Mouse (Mus musculus): ENCODE measurements at regions not wholly inside any gene's neighbourhood (a gene's known extent, or its start where the extent isn't known, plus 50 kb on each side); places are given as distances from the start of the nearest gene placed in this dataset.

DNA sequence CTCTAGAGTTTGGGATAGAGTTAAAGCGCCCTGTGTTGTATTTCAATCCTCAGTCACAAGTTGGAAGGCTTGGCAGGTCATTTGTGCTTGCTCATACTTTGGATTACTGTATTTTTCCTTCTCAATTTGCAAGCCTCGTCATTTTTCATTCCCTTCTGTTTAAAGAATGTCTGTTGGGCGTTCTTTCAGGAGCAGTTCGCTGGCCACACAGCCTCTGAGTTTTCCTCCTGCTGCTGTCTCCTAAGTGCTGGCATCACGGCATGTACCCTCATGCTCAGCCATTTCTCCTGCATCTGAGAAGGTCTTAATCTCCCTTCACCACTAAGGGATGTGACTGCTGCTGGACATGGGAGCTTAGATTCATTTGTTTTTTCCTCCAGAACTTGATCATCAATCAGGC is 146.0 kb upstream of the Lpp start:
- no peaks in the 10 kb centered on the region for H3K27me3 ChIP-seq
- H3K4me3 ChIP-seq, result no peak overlapping the region
- H3K36me3 ChIP-seq, result no peaks in the 10 kb centered on the region
- H3K27ac ChIP-seq (replicated peaks), result no peak overlapping the region
- no peaks in the 10 kb centered on the region for H3K9me3 ChIP-seq
- no peak overlapping the region for H3K9ac ChIP-seq
- H3K4me1 ChIP-seq (replicated peaks), result no peaks in the 10 kb centered on the region
- H3K4me2 ChIP-seq, result no peak overlapping the region
- 79% methylated on average over 5 of the region's 5 CpGs for WGBS
- no peak for ATAC-seq (ENCODE audit: low read depth)

DNA sequence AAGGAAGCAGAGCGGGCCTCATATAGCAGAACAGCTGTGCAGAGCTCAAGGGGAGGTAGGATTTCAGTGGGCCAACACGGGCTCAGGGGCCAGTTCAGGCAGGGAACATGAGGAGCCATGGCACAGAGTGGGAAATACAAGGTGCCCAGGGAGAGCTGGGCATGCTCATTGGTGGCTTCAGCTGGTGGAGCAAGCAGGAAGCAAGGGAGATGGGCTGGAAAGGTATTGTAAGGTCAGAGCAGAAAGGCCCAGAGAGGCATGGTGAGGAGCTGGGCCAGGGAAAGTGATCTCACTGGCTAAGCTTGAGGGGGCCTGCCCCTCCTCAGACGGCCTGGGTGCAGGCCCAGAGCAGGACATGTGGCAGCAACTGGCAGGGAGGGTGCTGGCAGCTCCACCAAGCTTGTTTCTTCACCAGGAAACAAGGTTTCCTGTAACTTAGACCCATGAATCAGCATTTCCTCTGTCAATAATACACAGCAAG is 155.2 kb upstream of the Lpp start:
- H3K36me3 ChIP-seq, result no peaks in the 10 kb centered on the region
- H3K4me3 ChIP-seq, result no peak overlapping the region
- H3K4me1 ChIP-seq (replicated peaks), result no peaks in the 10 kb centered on the region
- no peak overlapping the region for H3K4me2 ChIP-seq
- 77% methylated on average over 3 of the region's 3 CpGs for WGBS
- H3K9ac ChIP-seq, result no peak overlapping the region
- ATAC-seq (ENCODE audit: low read depth), result no peak
- H3K9me3 ChIP-seq, result no peaks in the 10 kb centered on the region
- no peak overlapping the region for H3K27ac ChIP-seq (replicated peaks)
- H3K27me3 ChIP-seq, result no peaks in the 10 kb centered on the region

GRCm38 (mm10) chr16:24237425-24237824 is 155.9 kb upstream of the Lpp start:
- WGBS, result 93% methylated on average over 3 of the region's 3 CpGs

DNA sequence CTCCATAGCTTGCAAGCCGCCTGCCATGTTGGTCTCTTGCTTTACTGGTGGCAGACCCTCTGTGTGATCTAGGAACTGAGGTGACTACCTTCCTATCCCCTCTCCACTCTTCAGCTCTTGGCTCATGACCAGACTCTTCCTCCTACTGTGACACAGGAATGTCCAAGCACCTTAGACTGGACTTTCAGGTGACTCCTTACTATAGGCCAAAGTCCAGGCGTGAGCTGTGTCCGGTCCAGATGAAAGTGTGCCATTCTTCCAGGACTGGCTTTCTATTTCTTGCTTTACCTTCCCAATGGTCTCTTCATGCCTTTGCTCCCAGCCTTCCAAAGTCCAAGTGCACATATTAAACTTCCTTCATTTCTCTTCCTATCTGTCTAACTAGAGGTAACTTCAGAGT is 156.3 kb upstream of the Lpp start:
- Histone ChIP-seq H3K9ac (no peak overlapping the region), H3K27ac (replicated peaks) (no peak overlapping the region), H3K4me2 (no peak overlapping the region), H3K4me3 (no peak overlapping the region), H3K4me1 (replicated peaks) (no peaks in the 10 kb centered on the region), H3K27me3 (no peaks in the 10 kb centered on the region), H3K9me3 (no peaks in the 10 kb centered on the region), H3K36me3 (no peaks in the 10 kb centered on the region)
- 87% methylated on average over 3 of the region's 3 CpGs for WGBS
- no peak for ATAC-seq (ENCODE audit: low read depth)

More at GRCm38 (mm10) chr16:24237425-24237824, 155.9 kb upstream of the Lpp start:
- Histone ChIP-seq H3K9me3 (no peaks in the 10 kb centered on the region), H3K4me3 (no peak overlapping the region), H3K27ac (replicated peaks) (no peak overlapping the region), H3K36me3 (no peaks in the 10 kb centered on the region), H3K27me3 (no peaks in the 10 kb centered on the region), H3K9ac (no peak overlapping the region), H3K4me2 (no peak overlapping the region), H3K4me1 (replicated peaks) (no peaks in the 10 kb centered on the region)
- no peak for ATAC-seq (ENCODE audit: low read depth)

GRCm38 (mm10) chr16:24236511-24236910 is 156.8 kb upstream of the Lpp start:
- H3K27ac ChIP-seq (replicated peaks), result no peak overlapping the region
- H3K9ac ChIP-seq, result no peak overlapping the region
- no peaks in the 10 kb centered on the region for H3K9me3 ChIP-seq
- no peaks in the 10 kb centered on the region for H3K36me3 ChIP-seq
- no peak overlapping the region for H3K4me3 ChIP-seq
- H3K4me1 ChIP-seq (replicated peaks), result no peaks in the 10 kb centered on the region; the same call in 1 of the 2 replicates
- ATAC-seq (ENCODE audit: low read depth), result no peak
- H3K27me3 ChIP-seq, result no peaks in the 10 kb centered on the region
- no peak overlapping the region for H3K4me2 ChIP-seq
- WGBS, result 77% methylated on average over 3 of the region's 3 CpGs

- ATAC-seq (ENCODE audit: low read depth), result no peak
- Histone ChIP-seq H3K4me3 (no peak overlapping the region), H3K27ac (replicated peaks) (no peak overlapping the region), H3K4me2 (no peak overlapping the region), H3K36me3 (no peaks in the 10 kb centered on the region), H3K9ac (no peak overlapping the region), H3K9me3 (no peaks in the 10 kb centered on the region), H3K27me3 (no peaks in the 10 kb centered on the region), H3K4me1 (replicated peaks) (peaks cover 3% of the 10 kb centered on the region)
- 76% methylated on average over 11 of the region's 11 CpGs for whole genome bisulfite sequencing
Measured at GRCm38 (mm10) chr16:24234795-24235194, 158.5 kb upstream of the Lpp start.

DNA sequence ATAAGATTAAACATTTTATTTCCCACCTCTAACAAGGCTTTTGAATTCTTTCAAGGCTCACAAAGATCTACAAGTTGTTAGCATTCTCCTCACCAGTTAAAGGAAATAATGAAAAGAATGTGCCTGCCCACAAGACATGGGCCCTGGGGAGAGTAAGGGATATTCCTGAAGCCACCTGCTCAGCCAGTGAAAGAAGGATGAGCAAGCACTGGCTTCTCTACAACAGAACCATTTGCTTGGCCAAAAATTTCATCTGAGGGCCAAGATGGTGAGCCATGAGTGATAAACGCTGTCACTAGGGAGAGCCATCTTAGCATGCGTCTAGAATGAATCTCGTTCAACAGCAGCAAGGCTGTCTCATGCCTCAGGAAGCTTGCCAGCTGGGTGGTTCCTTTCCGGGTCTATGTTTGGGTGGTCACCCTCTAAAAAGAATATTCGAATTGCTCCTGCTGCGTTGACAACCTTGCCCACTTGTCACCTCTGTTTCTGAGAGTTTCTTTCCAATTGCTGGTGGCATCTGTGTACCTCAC is 161.2 kb upstream of the Lpp start:
- no peak for ATAC-seq (ENCODE audit: low read depth)
- Histone ChIP-seq H3K9me3 (no peaks in the 10 kb centered on the region), H3K27me3 (no peaks in the 10 kb centered on the region), H3K27ac (replicated peaks) (no peak overlapping the region), H3K4me3 (no peak overlapping the region), H3K4me1 (replicated peaks) (peaks cover 11% of the 10 kb centered on the region), H3K36me3 (no peaks in the 10 kb centered on the region), H3K9ac (no peak overlapping the region), H3K4me2 (no peak overlapping the region)
- WGBS, result 88% methylated on average over 6 of the region's 6 CpGs

- no peaks in the 10 kb centered on the region for H3K9me3 ChIP-seq
- H3K27me3 ChIP-seq, result no peaks in the 10 kb centered on the region
- H3K4me1 ChIP-seq (replicated peaks), result peaks cover 11% of the 10 kb centered on the region
- no peak for ATAC-seq (ENCODE audit: low read depth)
- H3K4me2 ChIP-seq, result no peak overlapping the region
- H3K4me3 ChIP-seq, result no peak overlapping the region
- H3K27ac ChIP-seq (replicated peaks), result no peak overlapping the region
- WGBS, result 67% methylated on average over 5 of the region's 5 CpGs
- no peak overlapping the region for H3K9ac ChIP-seq
- H3K36me3 ChIP-seq, result no peaks in the 10 kb centered on the region
Measured at GRCm38 (mm10) chr16:24231506-24231905, 161.8 kb upstream of the Lpp start.

DNA sequence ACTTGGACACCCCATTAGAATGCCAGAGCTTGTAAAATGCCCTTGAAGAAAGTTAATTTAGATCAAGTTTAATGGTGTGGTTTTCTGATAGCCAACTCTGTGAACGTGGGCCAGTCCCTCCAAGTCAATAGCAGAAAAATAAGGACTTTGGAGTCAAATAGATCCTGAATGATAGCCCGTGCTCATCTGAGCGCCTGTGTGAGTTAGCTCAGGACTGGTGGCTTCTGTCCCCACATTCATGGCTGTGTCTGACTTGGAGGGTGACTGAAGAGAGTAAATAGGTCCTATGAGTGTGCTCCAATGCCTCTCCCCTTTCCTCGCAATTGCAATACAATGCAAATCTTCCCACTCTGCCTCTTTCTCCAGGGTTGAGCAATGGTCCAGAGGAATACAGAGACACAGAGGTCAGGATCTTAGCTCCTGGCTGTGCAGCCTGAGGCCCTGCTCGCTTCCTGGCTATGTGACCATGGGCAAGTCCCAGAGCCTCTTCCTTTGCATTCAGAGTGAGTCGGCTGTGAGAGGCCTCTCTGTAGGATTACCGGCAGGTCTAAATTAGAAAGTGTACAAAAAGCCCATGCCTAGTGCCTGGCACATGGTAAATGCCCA is 164.2 kb upstream of the Lpp start:
- H3K27ac ChIP-seq (replicated peaks), result no peak overlapping the region
- H3K9me3 ChIP-seq, result no peaks in the 10 kb centered on the region
- WGBS, result 60% methylated on average over 7 of the region's 7 CpGs
- no peak for ATAC-seq (ENCODE audit: low read depth)
- H3K4me1 ChIP-seq (replicated peaks), result peaks cover 11% of the 10 kb centered on the region
- H3K9ac ChIP-seq, result no peak overlapping the region
- H3K27me3 ChIP-seq, result no peaks in the 10 kb centered on the region
- H3K36me3 ChIP-seq, result no peaks in the 10 kb centered on the region
- no peak overlapping the region for H3K4me3 ChIP-seq
- no peak overlapping the region for H3K4me2 ChIP-seq

DNA sequence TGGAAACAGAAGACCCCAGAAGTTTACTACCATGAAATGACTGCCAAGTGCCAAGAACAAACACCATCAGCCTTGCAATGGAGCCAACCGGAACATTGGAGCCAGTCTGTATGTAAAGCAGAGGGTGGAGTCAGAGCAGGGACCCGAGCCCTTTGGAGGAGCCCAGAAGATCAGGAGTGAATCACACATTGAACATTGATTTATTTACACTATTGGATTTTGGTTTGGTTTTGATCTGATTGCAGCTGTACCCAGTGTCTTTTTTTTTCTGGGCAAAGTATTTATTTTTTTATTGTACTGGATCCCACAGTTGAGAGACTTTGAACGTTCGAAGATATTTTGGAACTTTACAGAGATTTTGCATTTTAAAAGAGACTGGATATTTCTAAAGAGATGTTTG is 167.4 kb upstream of the Lpp start:
- H3K9ac ChIP-seq, result no peak overlapping the region
- peaks cover 11% of the 10 kb centered on the region for H3K4me1 ChIP-seq (replicated peaks)
- no peaks in the 10 kb centered on the region for H3K9me3 ChIP-seq
- WGBS, result 85% methylated on average over 4 of the region's 4 CpGs
- H3K27ac ChIP-seq (replicated peaks), result no peak overlapping the region
- ATAC-seq (ENCODE audit: low read depth), result no peak
- H3K36me3 ChIP-seq, result no peaks in the 10 kb centered on the region
- H3K4me2 ChIP-seq, result no peak overlapping the region
- no peaks in the 10 kb centered on the region for H3K27me3 ChIP-seq
- H3K4me3 ChIP-seq, result no peak overlapping the region

GRCm38 (mm10) chr16:24225090-24225489 is 168.2 kb upstream of the Lpp start:
- ATAC-seq (ENCODE audit: low read depth), result no peak
- no peak overlapping the region for H3K27ac ChIP-seq (replicated peaks)
- H3K9me3 ChIP-seq, result no peaks in the 10 kb centered on the region
- WGBS, result 92% methylated on average over 1 of the region's 1 CpGs
- no peak overlapping the region for H3K4me2 ChIP-seq
- H3K4me3 ChIP-seq, result no peak overlapping the region
- H3K36me3 ChIP-seq, result no peaks in the 10 kb centered on the region
- peaks cover 10% of the 10 kb centered on the region for H3K4me1 ChIP-seq (replicated peaks)
- no peak overlapping the region for H3K9ac ChIP-seq
- no peaks in the 10 kb centered on the region; the same call in 1 of the 2 replicates for H3K27me3 ChIP-seq

- H3K27ac ChIP-seq (replicated peaks), result no peak overlapping the region
- ATAC-seq (ENCODE audit: low read depth), result no peak
- no peaks in the 10 kb centered on the region for H3K9me3 ChIP-seq
- no peaks in the 10 kb centered on the region for H3K36me3 ChIP-seq
- no peak overlapping the region for H3K4me3 ChIP-seq
- H3K4me1 ChIP-seq (replicated peaks), result no peaks in the 10 kb centered on the region
- no peak overlapping the region for H3K9ac ChIP-seq
- H3K27me3 ChIP-seq, result peaks cover 3% of the 10 kb centered on the region; the same call in 1 of the 2 replicates
- no peak overlapping the region for H3K4me2 ChIP-seq
Measured at GRCm38 (mm10) chr16:24223901-24224300, 169.4 kb upstream of the Lpp start.

- Histone ChIP-seq H3K36me3 (no peaks in the 10 kb centered on the region), H3K9ac (no peak overlapping the region), H3K4me3 (no peak overlapping the region), H3K4me1 (replicated peaks) (peaks cover under 1% of the 10 kb centered on the region), H3K27ac (replicated peaks) (no peak overlapping the region), H3K9me3 (no peaks in the 10 kb centered on the region), H3K4me2 (no peak overlapping the region), H3K27me3 (peaks cover 3% of the 10 kb centered on the region; the same call in 1 of the 2 replicates)
- WGBS, result 68% methylated on average over 2 of the region's 2 CpGs
- ATAC-seq (ENCODE audit: low read depth), result no peak
Measured at GRCm38 (mm10) chr16:24223527-24223880, 169.8 kb upstream of the Lpp start.
